Mouse (Mus musculus) ZHBTc4 (cell line): ENCODE measurements around the gene Fbxo21.

Source experiments
- DNase-seq: peaks from one replicate; pipeline ENCODE4 v3.0.0-alpha.2; 2011; ENCODE audit warnings: low read depth, low spot score

Gene Fbxo21

DNA sequence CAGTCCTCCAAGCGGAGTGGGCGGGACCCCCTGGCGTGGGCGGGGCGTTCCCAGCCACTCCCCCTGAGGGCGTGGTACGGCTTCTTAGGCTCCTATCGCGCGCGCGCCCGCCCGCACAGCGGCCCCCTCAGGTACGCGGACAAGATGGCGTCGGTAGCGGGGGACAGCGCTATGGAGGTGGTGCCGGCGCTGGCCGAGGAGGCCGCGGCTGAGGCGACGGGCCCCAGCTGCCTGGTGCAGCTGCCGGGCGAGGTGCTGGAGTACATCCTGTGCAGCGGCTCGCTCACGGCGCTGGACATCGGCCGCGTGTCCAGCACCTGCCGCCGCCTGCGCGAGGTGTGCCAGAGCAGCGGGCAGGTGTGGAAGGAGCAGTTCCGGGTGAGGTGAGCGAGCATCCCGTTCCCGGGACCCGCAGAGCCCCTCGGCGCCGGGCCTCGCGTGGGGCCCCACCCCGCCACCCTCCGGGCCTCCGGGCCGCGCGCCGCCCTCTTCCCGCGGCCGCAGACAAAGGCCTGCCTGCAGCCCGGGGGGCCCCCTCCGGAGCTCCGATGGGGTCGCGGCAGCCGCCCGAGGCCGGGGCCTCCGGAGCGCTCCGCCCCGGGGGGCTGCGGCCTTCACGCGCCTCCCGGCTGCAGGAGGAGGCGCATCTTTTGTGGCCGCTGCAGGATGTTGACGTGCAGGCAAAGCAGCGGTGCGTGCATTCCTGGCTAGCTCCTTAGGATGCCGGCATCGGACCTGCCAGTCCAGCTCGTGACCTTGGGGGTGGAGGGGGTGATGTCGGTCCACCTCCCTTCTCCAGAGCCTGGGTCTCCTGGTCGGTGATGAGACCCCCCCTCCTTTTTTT is at the start of gene Fbxo21:
Gene Fbxo21 (plus strand): TSS at position 74 of the 844 bp plus-strand sequence.
- peak; percentile 98 for DNase-seq

DNA sequence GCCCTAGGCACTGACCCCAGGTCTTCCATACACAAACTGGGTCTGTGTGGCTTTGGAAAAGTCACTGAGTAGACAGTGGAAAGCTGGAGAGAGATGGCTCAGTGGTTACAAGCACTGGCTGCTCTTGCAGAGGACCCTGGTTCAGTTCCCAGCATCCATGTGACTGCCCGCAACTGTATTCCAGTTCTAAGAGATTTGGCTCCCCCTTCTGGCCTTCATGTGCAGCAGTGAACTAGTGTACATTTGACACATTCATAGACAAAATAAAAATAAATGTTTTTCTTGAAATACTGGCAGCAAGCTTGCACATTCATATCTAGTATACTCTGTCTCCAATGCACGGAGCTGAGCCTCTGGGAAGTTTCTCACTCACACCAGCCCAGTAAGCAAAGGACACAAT is 48.0 kb upstream of the Fbxo21 start:
- DNase-seq: peak; percentile 51

DNA sequence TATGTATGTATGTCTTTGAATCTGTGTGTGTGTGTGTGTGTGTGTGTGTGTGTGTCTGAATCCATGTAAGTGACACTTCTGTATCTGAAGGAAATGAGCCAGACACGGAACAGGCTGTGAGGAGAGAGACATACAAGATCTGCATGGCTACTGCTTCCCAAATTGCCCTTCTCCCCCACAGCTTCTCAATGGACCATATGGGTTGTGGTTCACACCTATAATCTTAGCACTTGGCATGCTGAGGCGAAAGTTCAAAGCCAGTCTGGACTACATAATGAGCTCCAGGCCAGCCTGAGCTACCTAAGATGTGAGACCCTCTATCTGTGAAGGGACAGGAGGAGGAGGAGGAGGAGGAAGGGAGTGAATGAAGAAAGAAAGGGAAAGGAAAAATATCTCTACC is 44.3 kb upstream of the Fbxo21 start:
- DNase-seq: no peak

DNA sequence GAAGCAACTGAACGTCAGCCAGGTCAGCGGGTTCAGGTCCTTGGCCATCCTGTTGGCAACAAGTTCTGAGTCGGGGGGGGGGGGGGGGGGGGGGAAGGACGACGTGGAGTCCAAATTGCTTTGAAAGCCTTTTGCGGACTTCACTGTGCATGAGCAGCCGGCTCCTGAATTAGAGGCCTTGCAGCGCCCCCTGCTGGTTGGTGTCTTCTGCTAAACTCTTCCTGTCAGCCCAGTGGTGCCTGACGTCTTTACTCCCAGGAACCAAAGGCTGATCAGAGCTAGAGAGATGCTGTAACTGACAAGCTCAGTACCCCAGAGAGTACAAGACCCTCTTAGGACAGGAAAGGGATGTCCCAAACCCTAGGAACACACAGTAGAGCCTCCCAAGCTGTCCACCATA is 43.7 kb upstream of the Fbxo21 start:
- DNase-seq: peak; percentile 88

DNA sequence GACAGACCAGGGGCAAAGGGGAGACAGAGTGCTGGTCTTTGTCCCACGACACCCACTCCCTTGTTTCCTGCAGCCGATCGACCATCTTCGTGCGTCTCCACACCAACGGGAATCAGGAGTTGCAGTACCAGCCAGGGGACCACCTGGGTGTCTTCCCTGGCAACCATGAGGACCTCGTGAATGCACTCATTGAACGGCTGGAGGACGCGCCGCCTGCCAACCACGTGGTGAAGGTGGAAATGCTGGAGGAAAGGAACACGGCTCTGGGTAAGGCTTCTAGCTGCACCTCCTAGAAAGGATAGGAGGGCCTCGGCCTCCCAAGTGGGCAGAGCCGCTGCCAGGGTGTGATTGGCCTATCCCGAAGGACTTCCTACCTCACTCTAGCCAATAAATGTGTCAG is 40.2 kb upstream of the Fbxo21 start:
- DNase-seq: no peak

DNA sequence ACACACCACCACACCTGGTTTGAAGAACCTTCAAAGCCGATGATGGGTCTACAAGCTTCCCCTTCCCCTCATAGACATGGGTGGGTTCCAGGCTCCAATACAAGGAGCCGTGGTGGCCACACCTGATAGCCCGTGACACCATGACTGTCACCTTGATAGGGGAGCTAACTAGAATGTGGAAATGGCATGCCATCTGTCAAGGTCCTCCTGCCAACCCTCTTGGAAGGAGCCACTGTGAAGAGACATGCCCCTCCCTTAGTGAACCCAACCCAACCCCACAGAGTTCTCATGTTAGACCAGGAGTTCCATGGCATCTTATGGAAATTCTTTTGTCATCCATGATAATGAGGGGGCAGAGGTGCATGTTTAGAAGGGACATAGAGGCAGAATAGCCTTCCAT is 39.3 kb upstream of the Fbxo21 start:
- no peak for DNase-seq

DNA sequence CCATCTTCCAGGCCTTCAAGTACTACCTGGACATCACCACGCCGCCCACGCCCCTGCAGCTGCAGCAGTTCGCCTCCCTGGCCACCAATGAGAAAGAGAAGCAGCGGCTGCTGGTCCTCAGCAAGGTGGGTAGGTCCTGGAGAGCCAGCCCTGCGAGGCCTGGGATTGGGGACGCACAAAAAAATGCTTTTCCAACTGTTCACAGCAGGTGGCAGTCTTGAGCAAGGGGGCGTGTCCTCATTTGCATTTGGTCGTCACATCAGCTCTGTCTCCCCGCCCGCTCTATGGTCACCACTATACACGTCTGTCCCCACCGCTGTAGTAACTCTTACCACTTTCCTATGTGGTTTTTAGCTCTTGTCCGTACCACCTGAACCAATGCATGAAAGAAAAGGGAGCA is 38.3 kb upstream of the Fbxo21 start:
- peak; percentile 91 for DNase-seq

DNA sequence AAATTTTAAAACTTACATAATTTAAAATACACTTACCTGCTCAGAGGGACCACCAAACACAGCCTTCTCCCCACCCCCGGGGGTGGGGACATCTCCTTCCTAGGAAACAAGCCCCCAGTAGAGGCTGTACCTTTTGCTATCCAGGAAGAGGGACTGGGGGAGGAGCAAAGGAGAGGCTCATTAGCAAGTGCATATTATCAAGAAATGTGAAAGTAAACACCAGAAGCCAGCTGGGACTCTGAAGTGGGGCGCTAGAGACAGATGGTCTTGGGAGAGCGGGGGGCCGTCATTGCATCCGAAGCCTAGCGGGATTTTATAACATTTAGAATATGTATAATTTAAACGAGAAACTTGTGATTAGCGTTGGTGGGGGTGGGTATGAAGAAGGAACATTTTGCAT is 37.1 kb upstream of the Fbxo21 start:
- DNase-seq: no peak

DNA sequence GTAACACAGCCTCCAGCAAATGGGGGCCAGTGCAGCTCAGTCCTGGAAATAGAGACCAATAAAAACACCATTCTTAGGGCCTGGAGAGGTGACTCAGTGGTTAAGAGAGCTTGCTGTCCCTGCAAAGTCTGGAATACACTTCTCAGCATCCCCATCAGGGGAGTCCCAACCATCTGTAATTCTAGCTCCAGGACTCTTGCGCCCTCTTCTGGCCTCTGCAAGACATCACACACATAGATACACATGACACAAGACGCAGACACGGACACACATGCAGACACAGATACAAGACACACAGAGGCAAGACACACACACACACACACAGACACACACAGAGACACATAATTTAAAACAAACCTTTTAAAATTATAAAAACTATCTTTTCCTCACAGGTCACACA is 35.0 kb upstream of the Fbxo21 start:
- peak; percentile 87 for DNase-seq

DNA sequence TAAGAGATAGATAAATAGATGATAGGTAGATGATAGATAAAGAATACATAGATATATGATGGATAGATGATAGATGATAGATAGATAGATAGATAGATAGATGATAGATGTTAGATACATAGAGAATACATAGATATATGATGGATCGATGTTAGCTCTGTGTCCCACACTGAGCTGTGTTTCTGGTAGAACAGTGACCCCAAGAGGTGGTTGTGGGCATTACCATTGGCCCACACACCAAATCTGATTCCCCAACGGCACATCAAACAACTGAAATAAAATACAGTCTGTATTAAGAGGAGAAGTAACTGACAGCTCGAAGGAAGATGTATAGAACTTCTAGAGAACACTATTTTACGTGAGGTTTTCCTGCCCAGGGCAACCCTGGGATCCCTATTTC is 29.9 kb upstream of the Fbxo21 start:
- DNase-seq: peak; percentile 49

DNA sequence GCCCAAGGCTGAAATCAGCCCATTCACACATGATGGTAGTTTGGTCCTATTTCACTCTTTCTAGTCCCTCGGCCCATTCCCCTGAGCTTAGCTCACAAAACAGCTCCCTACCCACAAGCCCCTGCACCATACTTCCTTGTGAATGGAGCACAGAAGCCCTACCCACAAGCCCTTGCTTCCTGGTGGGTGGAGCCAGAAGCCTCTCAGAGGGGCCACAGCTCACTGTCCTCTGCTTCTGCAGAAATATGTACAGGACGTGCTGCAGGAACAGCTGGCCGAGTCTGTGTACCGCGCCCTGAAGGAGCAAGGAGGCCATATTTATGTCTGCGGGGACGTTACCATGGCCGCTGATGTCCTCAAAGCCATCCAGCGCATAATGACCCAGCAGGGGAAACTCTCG is 27.1 kb upstream of the Fbxo21 start:
- DNase-seq: peak; percentile 79

DNA sequence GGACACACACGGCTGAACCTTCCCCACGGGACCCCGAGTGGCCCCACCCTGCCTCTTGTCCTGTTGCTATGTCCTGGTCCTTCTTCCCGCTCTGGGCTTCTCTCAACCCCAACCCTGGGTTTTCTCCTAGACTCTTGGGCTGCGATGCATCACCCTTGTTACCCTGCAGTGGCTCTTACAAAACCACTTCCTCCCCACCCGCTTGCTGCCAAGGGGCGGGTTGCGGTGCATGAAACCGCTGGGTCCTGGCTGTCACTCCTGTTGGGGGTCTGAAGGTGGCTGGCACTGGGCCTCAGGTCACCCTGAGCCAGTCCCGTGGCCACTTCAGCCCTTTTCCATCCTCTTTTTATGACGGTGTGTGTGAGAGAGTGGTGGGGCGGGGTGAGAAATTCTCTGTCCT is 22.6 kb upstream of the Fbxo21 start:
- DNase-seq: no peak

DNA sequence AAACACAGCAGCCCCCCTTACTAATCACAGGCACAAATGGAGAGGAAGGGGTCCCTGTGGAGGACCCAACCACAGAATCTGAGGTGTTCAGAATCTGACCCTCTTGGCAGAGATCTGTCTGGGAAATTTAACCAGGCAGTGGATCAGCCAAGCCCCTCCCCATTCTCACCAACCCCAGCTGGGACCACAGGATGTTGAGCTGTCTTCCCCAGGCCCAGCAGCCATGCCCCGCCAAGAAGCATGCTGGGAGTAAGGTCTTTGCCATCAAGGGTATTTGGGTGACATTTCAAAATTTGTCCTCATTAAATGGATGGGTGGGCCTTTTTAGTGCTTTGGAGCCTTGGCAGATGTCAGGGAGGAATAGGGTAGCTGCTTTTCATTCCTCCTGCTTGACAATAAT is 22.1 kb upstream of the Fbxo21 start:
- DNase-seq: no peak

DNA sequence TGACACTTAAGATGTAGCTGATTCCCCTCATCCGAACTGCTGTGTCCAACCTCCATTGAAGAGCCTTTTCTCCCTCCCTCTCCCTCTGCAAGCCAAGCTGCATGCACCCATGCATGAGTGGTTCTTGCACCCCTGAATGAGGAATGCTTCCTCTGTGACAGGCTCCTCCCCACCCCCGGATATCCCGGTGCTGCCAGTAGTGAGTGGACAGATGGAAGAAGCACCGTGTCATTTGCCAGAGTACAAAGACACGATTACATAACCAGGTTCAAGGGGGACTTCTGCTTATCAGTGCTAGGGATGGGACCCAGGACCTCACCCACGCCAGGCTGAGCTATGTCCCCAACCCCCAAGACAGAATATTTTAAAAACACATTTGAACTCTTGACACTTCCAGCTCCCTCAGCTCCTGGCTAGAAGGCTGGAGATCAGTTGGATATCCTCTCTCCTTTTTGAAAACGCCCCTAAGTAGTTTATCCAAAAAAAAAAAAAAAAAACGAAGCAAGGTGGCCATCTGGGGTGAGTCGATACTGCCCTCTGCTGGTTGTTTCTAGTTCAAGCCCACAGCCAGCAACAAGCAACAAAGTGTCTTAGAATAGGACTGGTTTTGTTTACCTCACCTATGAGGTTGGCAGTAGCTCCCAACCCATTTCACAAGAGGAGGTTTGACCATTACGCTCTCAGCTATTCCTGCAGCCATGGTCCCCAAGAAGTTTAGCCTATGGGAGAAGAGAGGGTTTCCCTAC is 20.7 kb upstream of the Fbxo21 start:
- DNase-seq: peak; percentile 76

DNA sequence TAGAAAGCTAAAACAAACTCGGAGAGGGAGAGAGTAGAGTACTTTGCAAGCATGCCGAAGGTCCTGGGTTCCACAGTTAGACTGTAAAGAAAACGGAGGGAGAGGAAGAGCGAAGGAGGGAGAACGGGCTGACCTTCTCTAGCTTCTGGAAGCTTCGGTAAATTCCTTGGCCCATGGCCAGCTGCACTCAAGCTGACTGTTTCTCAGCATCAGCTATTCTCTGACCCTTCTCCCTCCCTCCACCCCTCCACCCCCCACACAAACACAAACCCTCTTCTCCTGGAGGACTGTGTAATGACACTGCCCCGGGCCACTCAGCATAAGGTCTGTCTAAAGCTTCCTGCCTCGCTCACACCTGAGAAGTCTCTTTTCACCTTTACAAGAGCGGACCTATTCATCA is 11.8 kb upstream of the Fbxo21 start:
- DNase-seq: no peak

DNA sequence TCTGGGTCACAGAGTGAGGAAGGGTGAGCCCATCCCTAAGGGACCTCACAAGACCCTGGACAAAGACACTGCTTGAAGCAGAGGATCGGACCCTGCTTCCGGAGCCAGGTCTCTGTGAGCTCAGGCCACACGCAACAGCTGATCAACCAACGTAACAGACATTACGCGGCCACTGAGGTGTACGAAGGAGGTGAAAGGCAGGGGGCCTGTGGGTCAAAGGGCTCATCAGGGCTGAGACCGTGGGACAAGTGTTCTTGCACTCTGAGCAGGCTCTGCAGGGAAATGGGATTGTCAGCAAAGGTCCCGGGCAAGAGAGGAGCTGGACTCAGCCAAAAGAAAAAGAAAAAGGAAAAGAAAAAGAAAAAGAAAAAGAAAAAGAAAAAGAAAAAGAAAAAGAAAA is 9.6 kb upstream of the Fbxo21 start:
- DNase-seq: no peak

DNA sequence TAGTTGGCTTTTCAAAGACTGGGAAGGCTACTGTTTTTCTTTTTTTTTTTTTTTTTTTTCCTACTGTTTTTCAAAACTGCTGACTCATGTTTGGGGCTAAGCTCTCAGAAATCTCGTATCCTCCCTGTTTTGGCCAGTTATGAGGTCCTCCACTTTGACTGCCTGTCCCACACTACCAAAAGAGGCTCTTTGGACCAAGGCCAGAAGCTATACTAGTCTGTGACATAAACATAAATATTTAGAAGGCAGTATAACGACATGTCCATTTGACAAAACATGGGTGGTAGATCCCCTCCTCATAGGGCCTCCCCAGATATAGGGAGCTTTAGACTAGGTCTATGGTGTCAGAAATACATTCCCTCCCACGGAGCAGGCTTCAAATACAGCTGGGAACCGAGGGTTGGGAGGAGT is 8.9 kb upstream of the Fbxo21 start:
- no peak for DNase-seq

DNA sequence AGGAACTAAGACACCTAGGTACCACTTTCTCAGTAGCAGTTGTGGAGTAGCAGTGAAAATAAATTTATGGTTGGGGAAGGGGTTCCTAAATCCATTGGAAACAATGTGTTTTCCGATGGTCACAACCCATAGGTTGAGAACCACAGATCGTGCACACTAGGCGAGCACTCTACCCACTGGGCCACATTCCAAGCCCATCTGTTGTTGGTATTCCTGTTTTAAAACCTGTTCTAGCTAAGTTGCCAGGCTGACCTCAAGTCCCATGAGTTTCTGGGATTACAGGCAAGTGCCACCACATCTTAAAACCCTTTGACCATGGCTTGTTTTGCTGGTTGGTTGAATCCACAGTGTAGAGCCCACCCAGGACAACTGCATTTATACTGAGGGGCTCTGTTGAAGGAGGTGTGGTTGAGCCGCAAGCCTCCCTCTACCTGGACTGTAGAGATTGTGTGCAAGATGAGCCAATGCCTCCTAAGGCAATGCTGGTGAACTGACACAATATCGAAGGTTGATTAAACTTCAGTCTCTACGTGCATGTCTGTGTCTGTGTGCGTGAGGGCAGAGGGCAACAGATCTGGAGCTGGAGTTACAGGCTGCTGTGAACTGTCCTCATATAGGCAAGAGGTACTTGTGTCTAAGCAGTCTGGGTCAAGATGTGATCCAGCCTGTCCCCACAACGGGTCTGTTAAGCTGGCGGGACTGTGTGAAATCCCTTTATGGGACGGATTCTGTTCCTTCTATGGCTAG is 6.7 kb upstream of the Fbxo21 start:
- no peak for DNase-seq

DNA sequence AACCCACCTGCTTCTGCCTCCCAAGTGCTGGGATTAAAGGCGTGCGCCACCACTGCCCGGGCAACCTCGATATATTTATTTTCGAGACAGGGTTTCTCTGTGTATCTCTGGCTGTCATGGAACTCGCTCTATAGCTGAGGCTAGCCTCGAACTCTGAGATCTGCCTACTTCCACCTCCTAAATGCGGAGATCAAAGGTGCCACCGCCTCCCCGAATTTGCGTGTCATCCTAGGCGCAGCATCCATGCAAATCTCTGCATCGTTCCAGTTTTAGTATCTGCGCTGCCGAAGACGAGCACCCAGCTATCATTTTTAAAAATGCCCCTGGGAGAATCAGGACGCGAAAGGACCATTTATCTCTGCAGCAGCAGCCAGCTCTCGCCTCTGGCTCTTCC is 270 bp upstream of the Fbxo21 start:
- no peak for DNase-seq

DNA sequence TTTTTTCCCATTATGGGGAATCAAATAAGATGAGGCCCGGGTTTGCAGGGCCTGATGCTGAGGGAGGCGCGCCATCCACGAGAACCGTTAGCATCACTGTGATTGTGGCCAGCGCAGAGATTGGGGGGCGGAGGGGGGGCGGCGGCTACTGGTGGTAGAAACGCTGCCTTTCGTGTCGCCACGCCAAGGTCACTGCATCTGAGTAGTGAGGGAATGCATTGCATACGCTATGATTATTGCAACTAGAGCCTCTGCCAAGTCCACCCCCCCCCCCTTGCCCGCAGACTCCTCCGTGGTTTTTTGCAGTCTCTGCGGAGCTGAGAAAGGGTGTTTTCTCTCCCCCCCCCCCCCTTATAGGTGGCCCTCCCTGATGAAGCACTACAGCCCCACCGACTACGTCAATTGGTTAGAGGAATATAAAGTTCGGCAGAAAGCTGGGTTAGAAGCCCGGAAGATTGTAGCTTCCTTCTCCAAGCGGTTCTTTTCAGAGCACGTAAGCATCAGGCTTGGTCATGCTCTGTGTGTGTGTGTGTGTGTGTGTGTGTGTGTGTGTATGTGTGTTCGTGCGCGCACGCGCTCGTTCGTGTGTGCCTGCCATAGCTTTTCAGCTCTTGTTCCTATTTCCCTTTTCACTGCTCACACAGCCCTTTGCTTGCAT is 1.1 kb downstream of the Fbxo21 start:
- DNase-seq: peak; percentile 27

DNA sequence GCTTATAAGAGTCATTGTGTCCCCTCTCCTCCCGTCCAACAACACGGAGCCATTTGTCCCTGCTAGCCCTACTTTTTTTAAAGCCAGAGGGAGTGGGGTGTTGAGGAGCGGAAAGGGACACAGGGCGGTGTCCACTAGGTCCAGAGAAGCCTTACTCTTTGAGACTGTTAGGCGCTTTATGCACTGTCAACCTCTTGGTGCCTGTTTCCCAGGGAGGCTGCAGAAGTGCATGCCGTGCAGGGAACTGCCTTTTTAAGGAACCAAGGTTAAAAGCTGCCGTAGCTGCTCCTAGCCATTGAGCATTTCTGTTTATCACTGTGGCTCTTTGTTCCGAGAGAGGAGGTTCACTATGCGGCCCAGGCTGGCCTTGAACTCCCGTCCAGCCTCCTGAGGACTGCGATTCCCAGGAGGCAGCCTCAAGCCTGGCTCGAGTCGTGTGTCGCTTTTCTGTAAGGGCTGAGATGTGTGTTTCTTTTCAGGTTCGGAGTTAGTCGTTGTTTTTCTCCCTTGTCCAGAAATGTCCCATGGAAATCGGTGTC is 1.7 kb downstream of the Fbxo21 start:
- DNase-seq: no peak

DNA sequence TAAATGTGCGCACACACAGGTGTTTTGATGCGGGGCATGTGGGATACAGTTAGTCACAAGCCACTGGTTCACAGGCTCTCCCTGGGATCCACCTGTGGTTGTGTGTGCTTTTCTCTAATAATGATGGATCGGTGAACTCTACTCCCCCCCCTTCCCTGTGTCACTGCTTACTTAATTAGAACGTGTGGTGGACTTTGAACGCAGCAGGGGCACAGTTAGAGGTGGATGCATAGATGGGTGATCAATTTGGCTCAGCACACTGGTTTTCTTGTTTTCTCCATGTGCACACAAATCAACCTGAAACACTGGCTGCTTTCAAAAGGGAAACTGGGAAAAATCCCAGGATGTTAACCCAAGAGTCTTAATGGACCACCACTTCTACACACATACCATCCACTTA is 2.6 kb downstream of the Fbxo21 start:
- DNase-seq: no peak
